Mouse (Mus musculus): ENCODE data around the gene Tmem240.

- TF ChIP-seq POLR2A (IDR thresholded peaks at IDR 0.05; ENCODE audit: extremely low read depth, insufficient read depth, low read length) (no peak), CTCF (IDR thresholded peaks at IDR 0.05; ENCODE audit: extremely low read depth, insufficient read depth, low read length) (no peak)
These were observed 34.9 kb downstream of the Tmem240 start for GRCm38 (mm10) chr4:155769496-155769879.
